Mouse (Mus musculus): Measurements from ENCODE around the gene Camk2g.

DNA sequence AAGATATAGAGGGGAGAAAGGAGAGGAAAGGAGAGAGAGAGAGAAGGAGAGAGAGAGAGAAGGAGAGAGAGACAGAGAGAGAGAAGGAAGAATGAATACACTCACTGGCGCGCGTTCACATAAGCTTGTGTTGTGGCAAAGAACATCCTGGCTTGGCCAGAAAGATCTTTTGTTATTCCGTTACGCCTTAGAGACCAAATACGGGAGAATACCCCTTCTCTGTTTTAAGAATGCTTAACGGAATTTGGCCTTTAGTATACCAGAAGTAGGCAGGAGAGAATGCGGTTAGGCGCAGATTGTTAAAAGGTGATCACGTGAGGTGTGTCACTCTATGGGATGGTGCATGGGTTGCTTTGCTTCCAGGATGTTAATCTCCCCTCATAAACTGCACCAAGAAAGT, 85.6 kb downstream of the Camk2g start:
- TF ChIP-seq ZC3H11A (IDR thresholded peaks at IDR 0.05; ENCODE audit: borderline replicate concordance, low read depth, low read length) (no peak), MAFK (IDR thresholded peaks at IDR 0.05; ENCODE audit: insufficient read depth, low read depth, low read length) (no peak)
